Mouse (Mus musculus): ENCODE results near the gene Olfr322. TPM values are rescaled to one million over a fixed set of nuclear protein-coding genes. Genes with fewer than 3 reads are reported as not detected.

Gene Olfr322
- polyA plus RNA-seq, 1 experiment from 2014 or later: not detected

DNA sequence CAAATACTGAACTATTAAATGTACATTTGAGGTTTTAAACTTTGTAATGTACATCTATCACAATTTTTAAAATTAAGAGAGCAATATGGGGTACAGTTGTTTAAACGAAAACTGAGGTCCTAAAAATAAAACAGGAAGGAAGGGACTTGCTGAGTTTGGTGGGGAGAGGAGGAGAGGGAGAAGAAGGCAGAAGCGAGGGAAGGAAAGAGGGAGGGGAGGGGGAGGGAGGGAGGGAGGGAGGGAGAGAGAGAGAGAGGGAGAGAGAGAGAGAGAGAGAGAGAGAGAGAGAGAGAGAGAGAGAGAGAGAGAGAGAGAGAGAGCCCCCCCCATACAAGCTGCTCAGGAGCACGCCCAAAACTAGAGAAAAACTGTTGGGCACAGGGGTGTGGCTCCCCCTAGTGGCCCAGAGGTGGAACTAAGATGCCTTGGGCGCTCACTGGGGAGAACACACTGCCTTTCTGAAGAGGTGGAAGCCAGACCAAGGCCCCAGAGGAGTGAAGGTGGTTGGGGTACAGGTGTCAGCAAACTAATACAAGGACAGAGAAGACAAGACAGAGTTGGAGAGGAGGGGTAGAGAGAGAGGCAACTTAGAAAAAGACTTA is 22.1 kb upstream of the Olfr322 start:
- H3K27ac ChIP-seq (ENCODE audit: low read length): no peak overlapping the region
- H3K4me2 ChIP-seq (ENCODE audit: low read depth, low read length): no peak overlapping the region
- 8% methylated on average over 3 of the region's 4 CpGs for WGBS
- H3K27me3 ChIP-seq (ENCODE audit: control insufficient read depth, insufficient read depth, low read depth, low read length): peaks cover 11% of the 10 kb centered on the region
- H3K4me3 ChIP-seq (ENCODE audit: low read length): no peak overlapping the region
- 0 out of 2 replicates have a peak, but pooled peaks have one; percentile 51 for ATAC-seq (ENCODE audit: low read depth)
- H3K4me1 ChIP-seq (replicated peaks; ENCODE audit: control insufficient read depth, insufficient read depth, low read length): 0 out of 2 replicates have a peak, but pooled peaks cover 3% of the 10 kb centered on the region
- no peaks in the 10 kb centered on the region for H3K36me3 ChIP-seq (ENCODE audit: control insufficient read depth, insufficient read depth, low read length)
- H3K9me3 ChIP-seq (ENCODE audit: control insufficient read depth, low read length): no peaks in the 10 kb centered on the region
- H3K9ac ChIP-seq (ENCODE audit: low read length): no peak overlapping the region

DNA sequence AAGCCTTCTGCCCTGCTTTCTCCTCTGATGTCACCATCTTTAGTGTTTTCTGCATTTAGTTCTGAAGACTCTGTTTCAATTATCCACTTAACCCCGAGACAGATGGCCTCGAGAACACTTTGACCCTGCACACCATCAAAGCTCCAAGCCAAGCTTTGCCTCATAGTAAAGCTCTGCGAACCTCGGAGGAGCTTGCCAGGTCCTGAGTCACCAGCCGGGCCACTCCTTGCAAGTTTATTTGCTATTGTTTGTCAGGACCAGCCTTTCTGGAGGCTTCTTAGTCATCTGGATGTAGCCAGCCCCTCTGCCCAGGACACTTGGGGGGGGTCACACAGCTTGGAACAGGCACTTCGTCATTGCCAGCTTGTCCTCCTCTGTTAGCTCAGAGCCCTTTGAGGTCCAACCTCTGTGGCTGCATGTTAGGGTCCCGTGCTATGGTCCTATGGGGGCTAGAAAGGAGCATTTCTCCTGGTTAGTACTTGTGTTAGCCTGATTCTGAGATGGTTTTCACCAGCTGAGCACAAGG is 20.3 kb upstream of the Olfr322 start:
- H3K9ac ChIP-seq (ENCODE audit: low read length): no peak overlapping the region
- H3K27ac ChIP-seq (ENCODE audit: low read length): no peak overlapping the region
- no peaks in the 10 kb centered on the region for H3K9me3 ChIP-seq (ENCODE audit: control insufficient read depth, low read length)
- no peak for ATAC-seq (ENCODE audit: low read depth)
- H3K4me3 ChIP-seq (ENCODE audit: low read length): no peak overlapping the region
- 0 out of 2 replicates have a peak, but pooled peaks cover 3% of the 10 kb centered on the region for H3K4me1 ChIP-seq (replicated peaks; ENCODE audit: control insufficient read depth, insufficient read depth, low read length)
- no peaks in the 10 kb centered on the region for H3K36me3 ChIP-seq (ENCODE audit: control insufficient read depth, insufficient read depth, low read length)
- H3K27me3 ChIP-seq (ENCODE audit: control insufficient read depth, insufficient read depth, low read depth, low read length): peaks cover 14% of the 10 kb centered on the region
- WGBS: 46% methylated on average over 7 of the region's 7 CpGs
- no peak overlapping the region for H3K4me2 ChIP-seq (ENCODE audit: low read depth, low read length)

DNA sequence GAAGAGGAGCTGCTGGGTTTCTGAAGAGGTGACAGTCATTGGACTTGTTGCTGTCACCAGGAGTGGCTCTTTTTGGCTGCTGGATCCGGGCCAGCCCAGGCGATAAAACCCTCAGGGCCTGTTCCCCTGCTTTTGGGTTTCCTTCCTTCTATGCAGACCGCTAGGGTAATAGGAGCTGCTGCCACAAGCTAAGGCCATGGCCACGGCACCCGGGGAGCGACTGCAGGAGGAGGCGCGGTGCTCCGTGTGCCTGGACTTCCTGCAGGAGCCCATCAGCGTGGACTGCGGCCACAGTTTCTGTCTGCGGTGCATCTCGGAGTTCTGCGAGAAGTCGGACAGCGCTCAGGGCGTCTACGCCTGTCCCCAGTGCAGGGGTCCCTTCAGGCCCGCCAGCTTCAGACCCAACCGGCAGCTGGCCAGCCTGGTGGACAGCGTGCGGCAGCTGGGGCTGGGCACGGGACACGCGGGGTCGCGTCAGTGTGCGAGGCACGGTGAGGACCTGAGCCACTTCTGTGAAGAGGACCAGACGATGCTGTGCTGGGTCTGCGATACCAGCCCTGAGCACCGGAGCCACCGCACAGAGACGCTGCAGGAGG is 18.2 kb upstream of the Olfr322 start, which contains the start of gene Trim58:
TSS of gene Trim58 (plus strand) at position 194 of the 596 bp plus-strand sequence.
- no peak within 1 kb of the TSS for H3K27ac ChIP-seq (ENCODE audit: low read length)

DNA sequence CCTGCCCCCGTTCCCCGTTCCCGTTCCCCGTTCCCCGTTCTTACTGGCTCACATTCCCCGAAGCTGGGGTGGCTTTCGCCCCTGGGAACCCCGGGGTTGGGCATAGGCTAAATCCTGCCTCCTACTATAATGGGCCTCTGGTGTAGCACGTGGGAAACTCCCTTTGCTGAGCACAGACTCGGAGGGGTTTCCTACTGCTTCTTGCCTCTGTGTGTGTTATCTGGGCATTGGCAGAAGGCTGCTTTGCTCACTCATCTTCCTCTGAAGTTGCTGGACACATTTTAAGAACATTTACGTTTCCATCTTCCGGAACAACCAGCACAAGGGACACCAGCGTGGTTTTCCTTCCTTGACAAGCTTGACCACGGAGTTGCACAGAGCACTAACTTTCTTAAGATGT is 17.5 kb upstream of the Olfr322 start:
- Histone ChIP-seq H3K4me1 (replicated peaks; ENCODE audit: control insufficient read depth, insufficient read depth, low read length) (0 out of 2 replicates have a peak, but pooled peaks cover 3% of the 10 kb centered on the region), H3K27me3 (ENCODE audit: control insufficient read depth, insufficient read depth, low read depth, low read length) (peaks cover 14% of the 10 kb centered on the region), H3K4me3 (ENCODE audit: low read length) (no peak overlapping the region), H3K4me2 (ENCODE audit: low read depth, low read length) (no peak overlapping the region), H3K36me3 (ENCODE audit: control insufficient read depth, insufficient read depth, low read length) (no peaks in the 10 kb centered on the region), H3K9ac (ENCODE audit: low read length) (no peak overlapping the region), H3K27ac (ENCODE audit: low read length) (no peak overlapping the region), H3K9me3 (ENCODE audit: control insufficient read depth, low read length) (no peaks in the 10 kb centered on the region)
- 27% methylated on average over 10 of the region's 14 CpGs for WGBS
- no peak for ATAC-seq (ENCODE audit: low read depth)

More for the DNA sequence above, 18.2 kb upstream of the Olfr322 start, which contains the start of gene Trim58:
- Histone ChIP-seq H3K4me3 (ENCODE audit: low read length) (peak within 1 kb of the TSS; percentile 28), H3K27me3 (ENCODE audit: control insufficient read depth, insufficient read depth, low read depth, low read length) (peaks cover 14% of the 10 kb centered on the region), H3K9me3 (ENCODE audit: control insufficient read depth, low read length) (no peaks in the 10 kb centered on the region), H3K9ac (ENCODE audit: low read length) (no peak within 1 kb of the TSS), H3K4me2 (ENCODE audit: low read depth, low read length) (peak within 1 kb of the TSS; percentile 55), H3K36me3 (ENCODE audit: control insufficient read depth, insufficient read depth, low read length) (no peaks in the 10 kb centered on the region), H3K4me1 (replicated peaks; ENCODE audit: control insufficient read depth, insufficient read depth, low read length) (0 out of 2 replicates have a peak, but pooled peaks cover 3% of the 10 kb centered on the region)
- WGBS: 2% methylated on average over 34 of the region's 34 CpGs
- ATAC-seq (ENCODE audit: low read depth): 0 out of 2 replicates have a peak, but pooled peaks have one; percentile 20

DNA sequence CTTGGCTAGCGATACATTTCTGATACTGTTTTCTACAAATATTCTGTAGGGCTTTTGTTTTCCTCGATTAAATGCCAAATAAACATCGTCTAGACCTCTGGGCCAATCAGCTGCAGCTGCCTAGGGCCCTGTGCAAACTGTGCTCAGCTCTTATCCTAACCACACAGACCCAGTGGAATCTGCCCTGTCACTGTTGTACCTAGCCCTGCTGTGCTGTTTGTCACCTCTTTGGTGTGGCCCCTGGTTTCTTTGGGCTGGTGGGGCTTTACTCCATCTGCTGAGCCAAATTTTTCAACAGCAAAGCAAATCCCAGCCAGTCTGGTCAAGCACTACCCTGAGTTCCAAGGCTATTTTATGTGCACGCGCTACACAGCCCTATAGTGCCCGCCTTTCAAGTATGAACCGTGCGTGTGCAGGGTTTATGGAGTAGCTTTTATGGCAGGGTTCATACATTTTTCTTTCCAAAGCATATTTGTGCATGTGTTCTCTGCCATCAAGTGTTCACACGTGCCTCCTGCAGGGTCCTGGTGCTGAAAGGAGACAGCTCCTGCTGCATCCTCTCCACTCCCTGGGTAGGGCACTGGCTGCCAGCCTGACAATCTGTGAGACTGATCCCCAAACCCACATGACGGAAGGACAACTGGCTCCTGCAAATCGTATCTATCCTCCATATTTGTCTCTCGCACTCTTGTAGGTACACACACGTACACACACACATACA is 16.8 kb upstream of the Olfr322 start:
- Histone ChIP-seq H3K4me3 (ENCODE audit: low read length) (no peak overlapping the region), H3K27ac (ENCODE audit: low read length) (no peak overlapping the region)

DNA sequence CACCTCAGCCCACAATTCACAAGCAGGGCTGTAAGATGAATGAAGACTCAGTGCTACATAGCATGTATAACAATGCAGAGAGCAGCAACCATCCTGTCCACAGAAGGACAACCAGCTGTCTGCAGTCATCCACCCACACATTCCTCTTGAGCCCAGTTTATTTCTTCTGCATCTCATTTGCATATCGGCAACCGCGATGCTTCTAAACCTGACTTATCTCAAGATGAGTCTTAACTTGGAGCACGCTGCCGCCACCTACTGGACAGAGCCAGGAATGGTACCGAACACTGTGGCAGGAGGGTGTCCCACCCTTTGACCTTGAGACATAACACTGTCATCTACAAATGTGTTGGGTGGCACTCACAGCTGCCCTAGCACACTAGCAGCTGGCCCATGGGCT is 15.2 kb upstream of the Olfr322 start:
- Histone ChIP-seq H3K36me3 (ENCODE audit: control insufficient read depth, insufficient read depth, low read length) (no peaks in the 10 kb centered on the region), H3K27ac (ENCODE audit: low read length) (no peak overlapping the region), H3K9ac (ENCODE audit: low read length) (no peak overlapping the region), H3K4me1 (replicated peaks; ENCODE audit: control insufficient read depth, insufficient read depth, low read length) (0 out of 2 replicates have a peak, but pooled peaks cover 3% of the 10 kb centered on the region), H3K27me3 (ENCODE audit: control insufficient read depth, insufficient read depth, low read depth, low read length) (peaks cover 14% of the 10 kb centered on the region), H3K4me3 (ENCODE audit: low read length) (no peak overlapping the region), H3K4me2 (ENCODE audit: low read depth, low read length) (no peak overlapping the region), H3K9me3 (ENCODE audit: control insufficient read depth, low read length) (no peaks in the 10 kb centered on the region)
- no peak for ATAC-seq (ENCODE audit: low read depth)
- 35% methylated on average over 6 of the region's 6 CpGs for WGBS

More for the DNA sequence above, 16.8 kb upstream of the Olfr322 start:
- H3K36me3 ChIP-seq (ENCODE audit: control insufficient read depth, insufficient read depth, low read length): no peaks in the 10 kb centered on the region
- no peak overlapping the region for H3K4me2 ChIP-seq (ENCODE audit: low read depth, low read length)
- 72% methylated on average over 13 of the region's 13 CpGs for WGBS
- peaks cover 14% of the 10 kb centered on the region for H3K27me3 ChIP-seq (ENCODE audit: control insufficient read depth, insufficient read depth, low read depth, low read length)
- 0 out of 2 replicates have a peak, but pooled peaks cover 3% of the 10 kb centered on the region for H3K4me1 ChIP-seq (replicated peaks; ENCODE audit: control insufficient read depth, insufficient read depth, low read length)
- no peak overlapping the region for H3K9ac ChIP-seq (ENCODE audit: low read length)
- ATAC-seq (ENCODE audit: low read depth): no peak
- H3K9me3 ChIP-seq (ENCODE audit: control insufficient read depth, low read length): no peaks in the 10 kb centered on the region

DNA sequence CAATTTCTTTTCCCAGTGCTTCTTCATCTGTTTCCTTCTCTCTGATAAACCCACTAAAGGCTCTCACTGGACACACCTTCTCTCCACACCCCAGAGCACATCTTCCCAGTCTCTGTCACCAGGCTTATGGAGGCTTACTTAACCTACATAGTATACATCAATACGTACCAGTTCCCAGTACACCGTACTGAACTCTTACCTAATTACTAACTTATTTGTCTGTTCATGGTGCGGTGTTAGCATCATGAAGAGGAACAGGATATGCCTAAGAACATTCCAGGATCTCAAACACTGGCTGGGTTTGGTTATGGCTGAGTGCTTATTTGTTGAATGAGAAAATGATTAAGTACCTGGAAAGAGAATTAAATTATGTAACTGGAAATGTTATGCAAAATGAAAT is 3.4 kb upstream of the Olfr322 start:
- no peaks in the 10 kb centered on the region for H3K4me1 ChIP-seq (replicated peaks; ENCODE audit: control insufficient read depth, insufficient read depth, low read length)
- 78% methylated on average over 3 of the region's 3 CpGs for WGBS
- no peak overlapping the region for H3K27ac ChIP-seq (ENCODE audit: low read length)
- H3K4me2 ChIP-seq (ENCODE audit: low read depth, low read length): no peak overlapping the region
- H3K36me3 ChIP-seq (ENCODE audit: control insufficient read depth, insufficient read depth, low read length): no peaks in the 10 kb centered on the region
- no peaks in the 10 kb centered on the region for H3K9me3 ChIP-seq (ENCODE audit: control insufficient read depth, low read length)
- ATAC-seq (ENCODE audit: low read depth): no peak
- no peaks in the 10 kb centered on the region for H3K27me3 ChIP-seq (ENCODE audit: control insufficient read depth, insufficient read depth, low read depth, low read length)
- H3K4me3 ChIP-seq (ENCODE audit: low read length): no peak overlapping the region
- H3K9ac ChIP-seq (ENCODE audit: low read length): no peak overlapping the region

DNA sequence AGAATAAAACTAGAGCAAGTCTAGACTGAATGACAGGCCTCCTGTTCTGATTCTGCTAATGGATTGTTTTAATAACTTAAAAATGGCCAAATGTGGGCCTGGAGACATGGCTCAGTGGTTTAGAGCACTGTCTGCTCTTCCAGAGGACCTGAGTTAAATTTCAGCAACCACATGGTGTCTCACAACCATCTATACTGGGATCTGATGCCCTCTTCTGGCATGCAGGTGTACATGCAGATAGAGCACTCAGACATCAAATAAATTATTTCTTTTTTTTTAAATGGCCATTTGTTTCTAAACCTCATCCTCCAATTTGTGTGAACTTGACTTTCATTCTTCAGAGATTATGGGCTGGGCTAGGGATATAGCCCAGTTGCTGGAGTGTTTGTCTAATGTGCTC is 10.7 kb downstream of the Olfr322 start:
- Histone ChIP-seq H3K9me3 (ENCODE audit: control insufficient read depth, low read length) (no peaks in the 10 kb centered on the region), H3K4me3 (ENCODE audit: low read length) (no peak overlapping the region), H3K4me2 (ENCODE audit: low read depth, low read length) (no peak overlapping the region), H3K27me3 (ENCODE audit: control insufficient read depth, insufficient read depth, low read depth, low read length) (no peaks in the 10 kb centered on the region), H3K27ac (ENCODE audit: low read length) (no peak overlapping the region), H3K36me3 (ENCODE audit: control insufficient read depth, insufficient read depth, low read length) (no peaks in the 10 kb centered on the region), H3K4me1 (replicated peaks; ENCODE audit: control insufficient read depth, insufficient read depth, low read length) (no peaks in the 10 kb centered on the region), H3K9ac (ENCODE audit: low read length) (no peak overlapping the region)
- ATAC-seq (ENCODE audit: low read depth): no peak

DNA sequence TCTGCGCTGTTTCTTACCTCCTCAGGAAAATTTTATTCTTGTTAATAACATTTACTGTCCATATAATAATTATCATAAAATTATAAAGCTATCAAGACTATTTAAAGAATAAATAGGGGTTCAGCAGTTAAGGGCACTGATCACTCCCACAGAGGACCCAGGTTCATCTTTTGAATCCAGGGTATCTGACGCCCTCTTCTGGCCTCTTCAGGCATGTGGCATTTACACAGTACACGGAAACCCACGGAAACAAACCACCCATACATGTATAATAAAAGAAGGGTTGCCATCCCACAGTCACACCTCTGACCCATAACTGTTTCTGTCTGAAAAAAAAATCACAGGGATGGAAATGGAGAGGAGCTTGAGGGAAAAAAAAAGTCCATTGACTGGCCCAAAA is 13.2 kb downstream of the Olfr322 start:
- no peak overlapping the region for H3K4me2 ChIP-seq (ENCODE audit: low read depth, low read length)
- no peaks in the 10 kb centered on the region for H3K27me3 ChIP-seq (ENCODE audit: control insufficient read depth, insufficient read depth, low read depth, low read length)
- WGBS: 50% methylated on average over 4 of the region's 4 CpGs
- ATAC-seq (ENCODE audit: low read depth): no peak
- no peak overlapping the region for H3K9ac ChIP-seq (ENCODE audit: low read length)
- no peaks in the 10 kb centered on the region for H3K36me3 ChIP-seq (ENCODE audit: control insufficient read depth, insufficient read depth, low read length)
- H3K4me1 ChIP-seq (replicated peaks; ENCODE audit: control insufficient read depth, insufficient read depth, low read length): no peaks in the 10 kb centered on the region
- H3K4me3 ChIP-seq (ENCODE audit: low read length): no peak overlapping the region
- no peaks in the 10 kb centered on the region for H3K9me3 ChIP-seq (ENCODE audit: control insufficient read depth, low read length)
- no peak overlapping the region for H3K27ac ChIP-seq (ENCODE audit: low read length)
